Comparison of ENCODE assay signal across 8 mouse cellular contexts in genomic region chr7:68748761-68749635, GRCm38 (mm10). TPM values are rescaled to one million over a fixed set of nuclear protein-coding genes. Genes with fewer than 3 reads are reported as not detected.
DNase-seq lines count a peak whose midpoint lies in the region; ATAC-seq and TF ChIP-seq lines count a peak whose summit lies in the region.

Gene Arrdc4 (minus strand): TSS chr7:68749241.

- peak within 1 kb of the TSS; percentile 64 for H3K4me3 ChIP-seq in cerebellum, adult 2 months (replicated peaks; ENCODE audit: insufficient read depth, low read depth, low read length)
- peak within 1 kb of the TSS; percentile 67 for H3K4me3 ChIP-seq in forebrain, embryonic 16.5 days (replicated peaks; ENCODE audit: low read length)
- peak within 1 kb of the TSS; percentile 59 for H3K4me3 ChIP-seq in liver, postnatal 0 days (ENCODE audit: low read depth, low read length)
- peak within 1 kb of the TSS; percentile 64 for H3K4me3 ChIP-seq in neural tube, embryonic 14.5 days (ENCODE audit: low read depth, low read length)
- H3K4me3 ChIP-seq in testis, adult 2 months (ENCODE audit: control insufficient read depth, low read depth, low read length) = peak within 1 kb of the TSS; percentile 94

- TF ChIP-seq EP300 in liver, postnatal 0 days (IDR thresholded peaks at IDR 0.05; ENCODE audit: low read depth) = peak; percentile 86

- H3K9me3 ChIP-seq in forebrain, embryonic 16.5 days (ENCODE audit: control insufficient read depth, low read length) = no peaks in the 10 kb centered on the region
- no peaks in the 10 kb centered on the region for H3K9me3 ChIP-seq in liver, postnatal 0 days (ENCODE audit: low read length)
- no peaks in the 10 kb centered on the region for H3K9me3 ChIP-seq in neural tube, embryonic 14.5 days (ENCODE audit: control insufficient read depth, low read length)

- TF ChIP-seq POLR2A in cerebellum, adult 2 months (IDR thresholded peaks at IDR 0.05; ENCODE audit: borderline replicate concordance, insufficient read depth, low read length) = no peak
- TF ChIP-seq POLR2A in testis, adult 2 months (IDR thresholded peaks at IDR 0.05; ENCODE audit: control insufficient read depth, low read depth, low read length) = peak; percentile 56

- peak; percentile 100 for DNase-seq in ES-CJ7 (ENCODE audit: low read depth, low spot score)
- peak; percentile 99 for DNase-seq in cerebellum, adult 2 months
- DNase-seq in heart, postnatal 25 days (ENCODE audit: low spot score) = peak; percentile 100
- peak; percentile 99 for DNase-seq in layer of hippocampus, adult 11-12 months (ENCODE audit: low spot score)
- peak; percentile 93 for DNase-seq in liver, postnatal 0 days

- H3K9ac ChIP-seq in forebrain, embryonic 16.5 days (replicated peaks; ENCODE audit: low read depth, low read length) = peak within 1 kb of the TSS; percentile 91
- peak within 1 kb of the TSS; percentile 78 for H3K9ac ChIP-seq in liver, postnatal 0 days (replicated peaks)
- H3K9ac ChIP-seq in neural tube, embryonic 14.5 days (replicated peaks; ENCODE audit: low read depth, low read length) = peak within 1 kb of the TSS; percentile 88

- H3K27ac ChIP-seq in cerebellum, adult 2 months (ENCODE audit: insufficient read depth, low read length) = no peak within 1 kb of the TSS
- peak within 1 kb of the TSS; percentile 82 for H3K27ac ChIP-seq in forebrain, embryonic 16.5 days (ENCODE audit: low read length)
- peak within 1 kb of the TSS; percentile 85 for H3K27ac ChIP-seq in liver, postnatal 0 days (ENCODE audit: low read depth)
- H3K27ac ChIP-seq in neural tube, embryonic 14.5 days (ENCODE audit: low read depth, low read length) = peak within 1 kb of the TSS; percentile 61
- H3K27ac ChIP-seq in testis, adult 2 months (ENCODE audit: control insufficient read depth, insufficient read depth, low read depth, low read length) = peak within 1 kb of the TSS; percentile 59

- H3K36me3 ChIP-seq in forebrain, embryonic 16.5 days (ENCODE audit: control insufficient read depth, insufficient read depth) = no peaks in the 10 kb centered on the region
- 0 out of 2 replicates have a peak, but pooled peaks cover 6% of the 10 kb centered on the region for H3K36me3 ChIP-seq in liver, postnatal 0 days (replicated peaks; ENCODE audit: insufficient read depth, low read length)
- H3K36me3 ChIP-seq in neural tube, embryonic 14.5 days (ENCODE audit: control insufficient read depth, insufficient read depth, low read length) = peaks cover 8% of the 10 kb centered on the region; the same call in 1 of the 2 replicates
- H3K36me3 ChIP-seq in testis, adult 2 months (ENCODE audit: control insufficient read depth, insufficient read depth, low read length) = no peaks in the 10 kb centered on the region

- H3K27me3 ChIP-seq in cerebellum, adult 2 months (ENCODE audit: control insufficient read depth, insufficient read depth, low read length) = no peaks in the 10 kb centered on the region
- H3K27me3 ChIP-seq in forebrain, embryonic 16.5 days (replicated peaks; ENCODE audit: control insufficient read depth, insufficient read depth, low read length) = no peaks in the 10 kb centered on the region
- H3K27me3 ChIP-seq in liver, postnatal 0 days (ENCODE audit: insufficient read depth, low read length) = no peaks in the 10 kb centered on the region
- no peaks in the 10 kb centered on the region for H3K27me3 ChIP-seq in neural tube, embryonic 14.5 days (ENCODE audit: control insufficient read depth, insufficient read depth, low read length)
- no peaks in the 10 kb centered on the region for H3K27me3 ChIP-seq in testis, adult 2 months (ENCODE audit: control insufficient read depth, insufficient read depth, low read length)

- under 1% methylated on average over 54 of the region's 54 CpGs for WGBS in cerebellum, adult 2 months
- WGBS in forebrain, embryonic 16.5 days = under 1% methylated on average over 54 of the region's 54 CpGs
- under 1% methylated on average over 45 of the region's 54 CpGs for WGBS in liver, postnatal 0 days (ENCODE audit: insufficient replicate concordance)
- WGBS in neural tube, embryonic 14.5 days = under 1% methylated on average over 54 of the region's 54 CpGs

- H3K4me1 ChIP-seq in cerebellum, adult 2 months (ENCODE audit: control insufficient read depth, insufficient read depth, low read length) = no peaks in the 10 kb centered on the region
- H3K4me1 ChIP-seq in forebrain, embryonic 16.5 days (replicated peaks; ENCODE audit: control insufficient read depth, insufficient read depth, low read length) = peaks cover 36% of the 10 kb centered on the region
- H3K4me1 ChIP-seq in liver, postnatal 0 days (ENCODE audit: insufficient read depth) = peaks cover 14% of the 10 kb centered on the region
- H3K4me1 ChIP-seq in neural tube, embryonic 14.5 days (ENCODE audit: control insufficient read depth, insufficient read depth, low read length) = peaks cover 11% of the 10 kb centered on the region
- H3K4me1 ChIP-seq in testis, adult 2 months (ENCODE audit: control insufficient read depth, insufficient read depth, low read length) = peaks cover 12% of the 10 kb centered on the region

- no peak for TF ChIP-seq CTCF in cerebellum, adult 2 months (IDR thresholded peaks at IDR 0.05; ENCODE audit: borderline replicate concordance, insufficient read depth, low read depth, low read length)
- no peak for TF ChIP-seq CTCF in liver, postnatal 0 days (IDR thresholded peaks at IDR 0.05; ENCODE audit: low read depth)
- TF ChIP-seq CTCF in testis, adult 2 months (IDR thresholded peaks at IDR 0.05; ENCODE audit: control insufficient read depth, insufficient read depth, insufficient replicate concordance, low read depth, low read length) = no peak

- ATAC-seq in forebrain, embryonic 16.5 days = peak; percentile 99
- ATAC-seq in liver, postnatal 0 days = peak; percentile 99
- peak; percentile 100 for ATAC-seq in neural tube, embryonic 14.5 days (ENCODE audit: low read depth)

- H3K4me2 ChIP-seq in forebrain, embryonic 16.5 days (ENCODE audit: low read length) = peak within 1 kb of the TSS; percentile 78
- peak within 1 kb of the TSS; percentile 69 for H3K4me2 ChIP-seq in liver, postnatal 0 days (ENCODE audit: low read depth, low read length)
- peak within 1 kb of the TSS; percentile 76 for H3K4me2 ChIP-seq in neural tube, embryonic 14.5 days (ENCODE audit: low read depth, low read length)

- intact Hi-C loops in heart, postnatal 25 days (cut with DNase I) = no loop called here

RNA-seq across cellular contexts. Expression of gene Arrdc4, which starts in this region (rescaled TPM):
- polyA plus RNA-seq in cerebellum, adult 2 months (2012; rRNA removed) = 3.7 and 4.6 TPM in 2 replicates
- 32.3 TPM in 2 replicates for polyA plus RNA-seq in forebrain, embryonic 16.5 days (2015; fragmentation: Nextera tagmentation; extraction: Ambion mirVana)
- total RNA-seq in heart, postnatal 25 days (2021) = 1 to 10 TPM; 8.7 to 10.0 TPM
- 19.9 and 21.6 TPM in 2 replicates for polyA plus RNA-seq in liver, postnatal 0 days (2015; fragmentation: Nextera tagmentation; extraction: Ambion mirVana)
- 29.6 and 32.6 TPM in 2 replicates for polyA plus RNA-seq in neural tube, embryonic 14.5 days (2014; fragmentation: Nextera tagmentation; extraction: Ambion mirVana)
- 3.1 and 4.1 TPM in 2 replicates for polyA plus RNA-seq in testis, adult 2 months (2012; rRNA removed)
